Mouse (Mus musculus): ENCODE measurements around the gene Tmem273.

Tmem273 gene

DNA sequence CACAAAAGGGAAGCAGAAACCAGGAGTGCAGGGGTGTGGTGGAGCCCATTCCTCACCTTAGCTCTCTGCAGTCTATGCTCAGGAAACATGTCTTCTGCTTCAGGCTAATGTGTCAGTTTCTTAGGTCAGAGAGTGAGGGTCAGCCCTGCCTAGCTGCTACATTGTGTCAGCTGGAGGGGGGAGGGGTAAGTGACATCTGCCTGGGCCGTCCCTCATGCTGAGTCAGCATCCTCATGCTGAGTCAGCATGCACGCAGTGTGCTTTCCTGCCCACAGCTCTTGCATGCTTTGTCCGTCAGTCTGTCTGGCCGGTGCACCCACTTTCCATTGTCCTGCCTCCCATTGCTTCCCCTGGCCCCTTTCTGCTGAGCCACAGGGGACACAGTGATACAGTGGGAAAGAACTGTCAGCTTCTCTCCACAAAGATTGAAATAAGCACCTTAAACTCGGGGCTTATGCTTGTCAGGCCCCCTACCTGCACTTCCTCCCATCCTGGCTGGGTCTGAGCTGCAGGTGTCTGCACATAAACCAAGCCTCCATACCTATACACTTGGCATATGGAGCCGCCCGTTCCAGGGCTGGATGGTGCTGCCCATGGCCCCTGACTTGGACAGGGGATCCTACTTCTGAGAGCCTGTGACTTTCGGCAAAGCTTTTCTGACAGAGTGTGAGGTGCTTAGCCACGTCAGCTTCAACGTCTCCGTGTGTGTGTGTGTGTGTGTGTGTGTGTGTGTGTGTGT lies 74.2 kb downstream of the Tmem273 start:
- peak; percentile 6 for DNase-seq (ENCODE audit: low read depth, low spot score)

DNA sequence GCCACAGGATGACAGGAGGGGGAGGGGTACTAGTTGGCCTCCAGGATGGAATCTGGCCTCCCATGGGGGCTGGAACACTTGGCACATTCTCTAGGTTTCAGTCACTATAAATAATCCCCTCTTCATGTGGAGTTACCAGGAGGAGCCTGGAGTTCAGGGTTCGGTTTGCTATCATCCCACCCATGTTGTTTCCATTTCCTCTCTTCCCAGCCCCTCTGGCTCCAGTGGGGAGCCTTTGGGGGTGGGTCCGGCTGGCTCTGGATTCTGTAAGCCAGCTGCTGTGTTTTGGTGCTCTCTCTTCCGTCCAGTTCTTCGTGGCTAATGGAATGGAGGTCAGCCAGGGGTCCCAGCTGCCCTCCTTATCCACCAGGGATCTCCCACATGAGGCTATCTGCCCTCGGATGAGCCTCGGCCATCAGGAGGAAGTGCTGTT lies 75.4 kb downstream of the Tmem273 start:
- peak; percentile 1 for DNase-seq (ENCODE audit: low read depth, low spot score)

DNA sequence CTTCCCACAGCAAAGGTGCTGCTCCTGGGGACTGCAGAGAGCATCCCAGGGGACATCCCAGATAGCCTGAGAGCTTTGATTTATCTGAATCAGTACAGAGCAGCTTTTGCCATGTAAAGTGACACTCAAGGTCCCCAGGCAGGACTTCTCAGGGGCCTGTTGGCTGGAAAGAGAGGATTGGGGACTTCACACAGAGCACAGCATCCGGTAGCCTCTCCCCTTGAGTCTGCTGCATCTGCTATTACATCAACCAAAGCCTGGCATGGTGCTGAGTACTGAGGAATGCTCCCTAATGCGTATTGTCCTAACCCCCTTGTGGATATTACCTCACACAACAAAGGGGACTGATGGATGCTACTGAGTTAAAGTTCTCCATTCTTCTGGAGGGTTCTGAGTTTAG lies 75.9 kb downstream of the Tmem273 start:
- DNase-seq (ENCODE audit: low read depth, low spot score) = no peak

DNA sequence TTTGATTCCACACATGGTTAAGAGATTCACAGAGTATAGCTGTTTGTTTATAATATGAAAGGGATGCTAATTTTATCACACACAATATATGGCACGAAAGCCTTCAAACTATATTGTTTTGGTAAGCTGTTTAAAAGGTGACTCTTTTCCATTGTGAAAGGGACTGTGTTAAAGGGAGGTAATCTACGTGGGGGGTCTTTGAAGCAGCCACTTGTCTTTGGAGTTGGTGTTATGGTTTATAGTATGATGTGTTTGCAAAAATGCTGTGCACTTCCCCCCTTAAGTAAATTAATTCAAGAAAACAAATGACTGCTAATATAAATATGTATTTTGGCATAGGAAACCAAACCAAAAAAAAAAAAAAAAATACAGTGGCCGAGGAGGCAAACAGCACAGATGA lies 79.6 kb downstream of the Tmem273 start:
- no peak for DNase-seq (ENCODE audit: low read depth, low spot score)

Measured in retina, postnatal 7 days (tissue).